Mouse (Mus musculus): ENCODE measurements around the gene Actg1. TPM values are rescaled to one million over a fixed set of nuclear protein-coding genes. Genes with fewer than 3 reads are reported as not detected.
A peak's percentile ranks its signal among the peaks of the same experiment; 100 is the strongest.

The Actg1 gene
- polyA plus RNA-seq, 1 experiment from 2014 or later = 2,926 TPM

DNA sequence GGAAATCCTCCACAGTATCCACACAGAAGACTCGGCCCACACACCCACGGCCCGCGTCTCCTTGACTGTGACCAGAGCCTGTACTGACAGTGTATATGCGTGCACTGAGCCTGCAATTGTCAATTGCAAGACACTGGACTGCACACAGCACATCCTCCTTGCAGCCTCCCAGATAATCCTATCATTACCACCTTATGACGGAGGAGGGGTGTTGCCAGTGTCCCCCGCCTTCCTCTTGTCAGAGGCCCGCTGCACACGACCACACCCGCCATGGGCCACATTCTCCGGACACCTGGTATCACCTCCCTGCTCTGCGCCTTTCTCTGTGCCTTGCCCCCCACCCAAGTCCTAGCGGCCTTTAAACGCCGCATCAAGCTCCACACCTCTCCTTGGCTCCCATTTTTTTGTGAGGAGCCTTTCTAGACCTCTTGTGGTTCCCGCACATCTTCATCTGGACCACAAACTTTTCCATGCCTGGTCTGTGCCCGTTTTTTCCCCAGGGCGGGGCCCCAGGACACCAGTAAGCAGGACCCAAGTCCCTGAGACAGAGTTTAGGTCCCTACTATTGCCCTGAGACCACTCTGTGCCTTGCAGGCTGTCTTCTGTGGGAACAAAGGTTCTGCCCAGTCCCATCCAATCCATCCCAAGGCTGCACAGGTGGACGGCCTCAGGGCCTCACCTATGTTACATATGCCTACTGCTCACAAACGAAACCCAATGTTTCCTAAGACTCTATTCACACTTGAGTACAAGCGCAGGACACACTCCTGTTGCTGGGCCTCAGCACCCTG lies 44.6 kb downstream of the Actg1 start:
- peak overlapping the region; percentile 18 for H3K9ac ChIP-seq
- no peak for TF ChIP-seq CTCF (IDR thresholded peaks at IDR 0.05; ENCODE audit: low read depth)
- WGBS = 84% methylated on average over 21 of the region's 21 CpGs
- H3K4me2 ChIP-seq = peak overlapping the region; percentile 76; the same call in 1 of the 2 replicates
- peaks cover 28% of the 10 kb centered on the region for H3K4me1 ChIP-seq (ENCODE audit: insufficient read depth)
- H3K4me3 ChIP-seq (ENCODE audit: low read depth, low read length) = no peak overlapping the region
- DNase-seq = no peak
- no peaks in the 10 kb centered on the region for H3K36me3 ChIP-seq (ENCODE audit: insufficient read depth)
- H3K27ac ChIP-seq (ENCODE audit: low read depth) = no peak overlapping the region
- H3K27me3 ChIP-seq (ENCODE audit: insufficient read depth, low read length) = peaks cover 2% of the 10 kb centered on the region; the same call in 1 of the 2 replicates
- H3K9me3 ChIP-seq (ENCODE audit: low read depth, low read length) = no peaks in the 10 kb centered on the region
- ATAC-seq (ENCODE audit: insufficient read depth) = no peak

DNA sequence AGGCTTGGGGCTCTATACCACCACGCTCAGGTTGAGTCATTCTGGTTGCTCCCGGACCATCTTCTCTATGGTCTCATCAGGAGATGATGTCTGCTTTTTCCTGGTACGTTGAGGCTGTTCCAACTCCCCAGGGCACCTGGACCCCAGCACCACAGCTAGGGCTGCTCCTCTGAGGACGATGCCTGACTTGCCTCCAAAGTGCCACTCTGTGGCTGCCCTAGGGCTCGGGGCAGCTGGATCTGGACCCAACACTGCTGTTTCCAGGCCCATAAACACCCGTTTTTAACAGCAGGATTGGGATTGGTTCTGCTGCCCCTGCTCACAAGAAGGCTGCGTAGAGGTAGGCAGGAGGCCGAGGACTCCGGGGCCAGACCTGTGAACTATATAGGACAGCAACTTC lies 45.2 kb downstream of the Actg1 start:
- DNase-seq = no peak
- H3K27ac ChIP-seq (ENCODE audit: low read depth) = no peak overlapping the region
- no peak overlapping the region for H3K9ac ChIP-seq
- 91% methylated on average over 9 of the region's 9 CpGs for WGBS
- no peak overlapping the region for H3K4me3 ChIP-seq (ENCODE audit: low read depth, low read length)
- peak overlapping the region; percentile 76; the same call in 1 of the 2 replicates for H3K4me2 ChIP-seq
- TF ChIP-seq CTCF (IDR thresholded peaks at IDR 0.05; ENCODE audit: low read depth) = no peak
- H3K4me1 ChIP-seq (ENCODE audit: insufficient read depth) = peaks cover 25% of the 10 kb centered on the region
- no peaks in the 10 kb centered on the region for H3K9me3 ChIP-seq (ENCODE audit: low read depth, low read length)
- no peaks in the 10 kb centered on the region for H3K36me3 ChIP-seq (ENCODE audit: insufficient read depth)
- no peak for ATAC-seq (ENCODE audit: insufficient read depth)
- H3K27me3 ChIP-seq (ENCODE audit: insufficient read depth, low read length) = no peaks in the 10 kb centered on the region

DNA sequence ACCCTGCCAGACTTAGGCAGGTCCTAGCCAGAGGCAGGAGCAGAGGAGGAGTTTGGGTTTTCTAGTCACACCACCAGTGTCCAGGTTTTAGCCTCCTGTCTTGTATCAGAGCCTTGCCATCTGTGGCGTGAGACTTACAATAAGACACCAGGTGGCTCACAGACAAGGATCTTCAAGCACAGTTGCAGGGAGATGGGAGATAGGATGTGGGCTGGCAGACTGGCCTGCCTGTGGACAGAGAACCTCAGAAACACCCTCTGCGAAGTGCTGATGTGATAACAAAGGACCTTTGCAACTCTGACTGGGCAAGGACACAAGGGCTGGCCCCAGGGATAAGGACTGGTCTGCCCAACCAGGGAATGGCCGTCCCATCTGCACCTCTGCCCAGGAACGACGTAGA lies 48.9 kb downstream of the Actg1 start:
- Histone ChIP-seq H3K27ac (ENCODE audit: low read depth) (no peak overlapping the region), H3K27me3 (ENCODE audit: insufficient read depth, low read length) (no peaks in the 10 kb centered on the region), H3K4me2 (no peak overlapping the region), H3K36me3 (ENCODE audit: insufficient read depth) (no peaks in the 10 kb centered on the region), H3K9ac (no peak overlapping the region), H3K4me3 (ENCODE audit: low read depth, low read length) (no peak overlapping the region), H3K4me1 (ENCODE audit: insufficient read depth) (peaks cover 8% of the 10 kb centered on the region), H3K9me3 (ENCODE audit: low read depth, low read length) (no peaks in the 10 kb centered on the region)
- TF ChIP-seq CTCF (IDR thresholded peaks at IDR 0.05; ENCODE audit: low read depth) = no peak
- WGBS = 47% methylated on average over 5 of the region's 5 CpGs
- ATAC-seq (ENCODE audit: insufficient read depth) (no peak), DNase-seq (no peak)

DNA sequence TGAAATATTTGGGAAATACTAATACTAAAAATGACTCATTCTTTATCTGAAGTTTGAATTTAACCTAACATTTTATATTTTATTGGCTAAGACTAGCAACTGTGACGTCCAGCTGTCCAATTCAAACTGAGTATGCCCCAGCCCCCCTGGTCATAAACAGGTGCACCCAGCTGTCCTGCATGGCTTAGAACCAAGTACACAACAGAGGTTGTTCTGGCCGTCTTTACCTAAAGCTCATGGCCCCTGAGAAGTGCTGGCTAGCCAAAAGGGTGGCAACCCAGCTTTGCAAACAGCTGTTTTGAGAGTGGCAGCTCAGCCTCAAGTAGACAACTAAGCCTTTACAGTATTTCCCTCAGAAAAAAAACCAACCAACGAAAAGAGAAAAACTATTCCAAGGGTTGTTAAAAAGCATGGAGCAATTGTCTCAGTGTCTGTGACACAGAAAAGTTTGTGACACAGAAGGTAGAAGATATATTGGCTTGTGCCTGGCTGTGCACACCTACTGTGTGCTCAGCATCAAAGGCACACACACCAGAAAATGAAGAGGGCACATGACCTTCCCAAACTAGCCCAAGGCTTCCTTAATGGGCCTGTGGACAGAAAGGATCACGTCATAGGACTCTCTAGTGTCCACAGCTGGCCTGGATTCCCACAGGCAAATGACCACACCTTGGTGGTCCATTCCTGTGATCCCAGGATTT lies 49.8 kb downstream of the Actg1 start:
- Histone ChIP-seq H3K27ac (ENCODE audit: low read depth) (no peak overlapping the region), H3K36me3 (ENCODE audit: insufficient read depth) (no peaks in the 10 kb centered on the region), H3K4me3 (ENCODE audit: low read depth, low read length) (no peak overlapping the region), H3K27me3 (ENCODE audit: insufficient read depth, low read length) (no peaks in the 10 kb centered on the region), H3K4me1 (ENCODE audit: insufficient read depth) (no peaks in the 10 kb centered on the region), H3K4me2 (no peak overlapping the region), H3K9ac (no peak overlapping the region), H3K9me3 (ENCODE audit: low read depth, low read length) (no peaks in the 10 kb centered on the region)
- DNase-seq (no peak), ATAC-seq (ENCODE audit: insufficient read depth) (no peak)
- WGBS = 70% methylated on average over 4 of the region's 4 CpGs
- no peak for TF ChIP-seq CTCF (IDR thresholded peaks at IDR 0.05; ENCODE audit: low read depth)

DNA sequence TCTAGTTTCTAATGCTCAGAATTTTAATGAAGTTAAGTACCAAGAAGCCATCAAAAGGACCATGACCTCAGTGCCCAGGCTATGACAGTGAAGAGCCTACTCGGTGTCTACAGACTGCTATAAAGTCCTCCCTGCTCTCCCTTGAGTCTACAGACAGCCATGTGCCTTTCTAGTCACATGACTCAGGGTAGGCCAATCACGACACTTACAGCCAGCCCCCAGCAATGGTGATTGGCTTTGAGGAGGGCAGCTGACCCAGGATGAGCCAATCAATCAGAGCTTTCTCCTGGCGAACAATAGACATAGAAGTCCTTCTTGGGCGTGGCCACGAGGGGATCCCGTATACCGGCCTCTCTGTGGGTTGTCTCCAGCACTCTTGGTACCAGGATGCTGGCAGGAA lies 50.6 kb downstream of the Actg1 start:
- Histone ChIP-seq H3K9ac (no peak overlapping the region), H3K4me1 (ENCODE audit: insufficient read depth) (no peaks in the 10 kb centered on the region; the same call in none of the 2 replicates), H3K4me3 (ENCODE audit: low read depth, low read length) (no peak overlapping the region), H3K9me3 (ENCODE audit: low read depth, low read length) (no peaks in the 10 kb centered on the region), H3K27ac (ENCODE audit: low read depth) (no peak overlapping the region), H3K27me3 (ENCODE audit: insufficient read depth, low read length) (no peaks in the 10 kb centered on the region), H3K36me3 (ENCODE audit: insufficient read depth) (no peaks in the 10 kb centered on the region), H3K4me2 (no peak overlapping the region)
- DNase-seq (no peak), ATAC-seq (ENCODE audit: insufficient read depth) (no peak)
- TF ChIP-seq CTCF (IDR thresholded peaks at IDR 0.05; ENCODE audit: low read depth) = no peak
- WGBS = 78% methylated on average over 7 of the region's 7 CpGs

DNA sequence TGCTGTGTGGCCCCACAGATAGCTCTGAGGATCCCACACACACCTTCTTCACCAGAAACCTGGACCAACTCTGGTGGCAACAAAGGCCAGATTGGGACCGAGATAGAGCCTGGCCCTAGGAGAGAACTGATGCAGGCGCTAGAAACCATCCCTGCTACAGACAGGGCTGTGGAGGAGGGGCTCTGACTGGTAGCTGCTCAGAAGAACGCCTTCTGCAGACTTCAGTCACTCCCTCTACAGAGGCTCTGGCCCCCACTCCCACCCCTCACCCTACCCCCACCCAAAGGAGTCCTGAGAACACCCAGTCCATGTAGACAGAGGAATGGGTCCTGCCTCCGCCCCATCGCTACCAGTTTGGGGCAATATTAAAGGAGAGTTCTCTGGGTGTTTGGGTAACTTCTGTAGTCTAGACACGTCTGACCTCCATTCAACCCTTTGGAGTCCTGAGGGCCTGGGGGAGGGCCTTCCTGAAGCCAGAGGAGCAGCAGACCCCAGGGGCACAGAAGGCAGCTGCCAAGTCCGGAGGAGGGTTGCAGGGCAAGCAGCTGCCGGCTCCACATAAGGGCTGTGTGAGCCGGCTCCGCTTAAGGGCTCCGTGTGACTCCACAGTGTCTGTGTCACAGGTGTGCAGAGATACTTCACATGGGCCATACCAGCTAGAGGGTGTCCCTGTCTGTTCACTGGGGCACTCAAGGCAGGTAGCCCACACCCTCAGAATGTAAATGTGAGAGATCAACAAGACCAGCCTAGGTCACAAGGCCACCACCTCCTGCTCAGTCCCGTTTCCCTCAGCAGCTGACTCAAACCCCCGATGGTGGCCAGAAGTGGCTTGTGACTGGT lies 51.8 kb downstream of the Actg1 start:
- 21% methylated on average over 13 of the region's 13 CpGs for WGBS
- Histone ChIP-seq H3K9ac (no peak overlapping the region), H3K4me2 (no peak overlapping the region), H3K27me3 (ENCODE audit: insufficient read depth, low read length) (no peaks in the 10 kb centered on the region), H3K27ac (ENCODE audit: low read depth) (no peak overlapping the region), H3K36me3 (ENCODE audit: insufficient read depth) (no peaks in the 10 kb centered on the region), H3K4me1 (ENCODE audit: insufficient read depth) (peaks cover 2% of the 10 kb centered on the region), H3K4me3 (ENCODE audit: low read depth, low read length) (no peak overlapping the region), H3K9me3 (ENCODE audit: low read depth, low read length) (no peaks in the 10 kb centered on the region)
- ATAC-seq (ENCODE audit: insufficient read depth) (0 out of 2 replicates have a peak, but pooled peaks have one; percentile 20), DNase-seq (no peak)
- TF ChIP-seq CTCF (IDR thresholded peaks at IDR 0.05; ENCODE audit: low read depth) = no peak

Small RNAs within 50 kb of the gene (microRNA-seq; reads per million reads assigned to microRNA genes)
- not detected for gene Gm23419 (ENCODE audit: borderline number of aligned reads)
- gene Mir6935 (ENCODE audit: borderline number of aligned reads) = 1.4 reads per million

Other genes starting within 250 kb of the Actg1 start
- gene Tepsin, start 249.8 kb downstream of the Actg1 start, polyA plus RNA-seq (2014; fragmentation: Nextera tagmentation; extraction: Ambion mirVana) = 13.4 and 17.1 TPM in 2 replicates
- 76.7 and 88.6 TPM in 2 replicates for gene Ndufaf8, start 249.6 kb downstream of the Actg1 start, polyA plus RNA-seq (2014; fragmentation: Nextera tagmentation; extraction: Ambion mirVana)
- 77.2 and 83.9 TPM in 2 replicates for gene Slc38a10, start 197.2 kb downstream of the Actg1 start, polyA plus RNA-seq (2014; fragmentation: Nextera tagmentation; extraction: Ambion mirVana)
- 14.3 and 15.6 TPM in 2 replicates for gene Bahcc1, start 115.6 kb downstream of the Actg1 start, polyA plus RNA-seq (2014; fragmentation: Nextera tagmentation; extraction: Ambion mirVana)
- 0.23 and 0.57 TPM in 2 replicates for gene Fscn2, start 13.0 kb upstream of the Actg1 start, polyA plus RNA-seq (2014; fragmentation: Nextera tagmentation; extraction: Ambion mirVana)
- gene Faap100, start 30.2 kb upstream of the Actg1 start, polyA plus RNA-seq (2014; fragmentation: Nextera tagmentation; extraction: Ambion mirVana) = 35.6 and 44.5 TPM in 2 replicates
- gene Nploc4, start 89.2 kb upstream of the Actg1 start, polyA plus RNA-seq (2014; fragmentation: Nextera tagmentation; extraction: Ambion mirVana) = 42.1 and 51.4 TPM in 2 replicates
- gene Tspan10, start 94.1 kb upstream of the Actg1 start, polyA plus RNA-seq (2014; fragmentation: Nextera tagmentation; extraction: Ambion mirVana) = not detected in 2 replicates
- 0.18 TPM in 1 of 2 replicates, not detected in the other for gene Pde6g, start 105.0 kb upstream of the Actg1 start, polyA plus RNA-seq (2014; fragmentation: Nextera tagmentation; extraction: Ambion mirVana)
- 10.9 and 11.2 TPM in 2 replicates for gene Oxld1, start 109.5 kb upstream of the Actg1 start, polyA plus RNA-seq (2014; fragmentation: Nextera tagmentation; extraction: Ambion mirVana)
- gene Ccdc137, start 109.6 kb upstream of the Actg1 start, polyA plus RNA-seq (2014; fragmentation: Nextera tagmentation; extraction: Ambion mirVana) = 32.2 and 34.6 TPM in 2 replicates
- 42.9 and 44.4 TPM in 2 replicates for gene Arl16, start 119.1 kb upstream of the Actg1 start, polyA plus RNA-seq (2014; fragmentation: Nextera tagmentation; extraction: Ambion mirVana)
- gene Mrpl12, start 136.1 kb upstream of the Actg1 start, polyA plus RNA-seq (2014; fragmentation: Nextera tagmentation; extraction: Ambion mirVana) = 150 and 162 TPM in 2 replicates
- 68.9 and 71.3 TPM in 2 replicates for gene Slc25a10, start 143.3 kb upstream of the Actg1 start, polyA plus RNA-seq (2014; fragmentation: Nextera tagmentation; extraction: Ambion mirVana)
- gene Gcgr, start 182.2 kb upstream of the Actg1 start, polyA plus RNA-seq (2014; fragmentation: Nextera tagmentation; extraction: Ambion mirVana) = 0.59 and 1.4 TPM in 2 replicates
- 226 and 229 TPM in 2 replicates for gene Mcrip1, start 201.2 kb upstream of the Actg1 start, polyA plus RNA-seq (2014; fragmentation: Nextera tagmentation; extraction: Ambion mirVana)
- not detected in 2 replicates for gene Ppp1r27, start 202.6 kb upstream of the Actg1 start, polyA plus RNA-seq (2014; fragmentation: Nextera tagmentation; extraction: Ambion mirVana)
- gene P4hb, start 224.7 kb upstream of the Actg1 start, polyA plus RNA-seq (2014; fragmentation: Nextera tagmentation; extraction: Ambion mirVana) = 872 and 897 TPM in 2 replicates
- 717 and 734 TPM in 2 replicates for gene Arhgdia, start 233.1 kb upstream of the Actg1 start, polyA plus RNA-seq (2014; fragmentation: Nextera tagmentation; extraction: Ambion mirVana)
- 617 and 627 TPM in 2 replicates for gene Alyref, start 249.8 kb upstream of the Actg1 start, polyA plus RNA-seq (2014; fragmentation: Nextera tagmentation; extraction: Ambion mirVana)
- gene Anapc11, start 249.9 kb upstream of the Actg1 start, polyA plus RNA-seq (2014; fragmentation: Nextera tagmentation; extraction: Ambion mirVana) = 229 and 237 TPM in 2 replicates